Mouse (Mus musculus): ENCODE data around the gene Trp53i13.

Trp53i13 gene

DNA sequence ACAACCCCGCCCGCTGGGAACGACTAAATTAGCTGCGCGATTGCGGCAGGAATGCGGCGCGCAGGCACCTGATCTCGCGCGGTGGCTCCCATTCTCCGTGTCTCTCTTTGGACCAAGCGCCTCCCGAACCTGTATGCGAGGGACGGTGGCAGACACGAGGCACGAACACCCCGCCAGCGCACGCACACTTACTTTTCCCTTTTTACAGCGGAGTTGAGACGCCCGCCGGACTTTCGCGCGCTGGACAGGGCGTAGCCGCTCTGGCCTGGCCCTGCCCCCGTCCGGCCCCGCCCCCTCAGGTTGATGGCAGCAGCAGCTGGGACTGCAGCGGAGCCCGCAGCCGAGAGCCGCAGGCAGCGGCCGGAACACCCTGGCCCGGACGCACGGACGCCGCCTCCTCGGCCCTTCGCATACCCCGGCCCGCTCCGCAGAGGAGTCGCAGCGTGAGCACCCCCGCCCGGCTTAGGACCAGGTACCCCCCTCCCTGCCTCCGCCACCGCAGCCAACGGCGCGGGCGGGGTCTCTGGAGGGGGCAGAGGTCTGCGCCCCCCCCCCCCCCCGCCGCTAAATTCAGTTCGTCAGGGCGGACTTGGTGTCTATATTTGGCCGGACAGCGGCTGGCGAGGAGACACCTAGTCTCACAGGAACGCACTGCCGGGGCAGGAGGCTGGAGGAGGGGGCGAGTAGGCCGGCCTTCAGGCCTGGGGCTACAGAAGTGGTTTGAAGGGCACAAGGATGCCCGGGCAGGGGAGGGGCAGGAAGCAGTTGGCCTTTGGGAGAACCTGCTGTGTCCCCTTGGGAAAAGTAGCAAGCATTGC is 53.3 kb downstream of the Trp53i13 start, which contains the start of gene Coro6:
Gene Coro6, plus strand, starts transcription at position 129 of the 818 bp plus-strand sequence.
- peak; percentile 80 for DNase-seq (ENCODE audit: low spot score)

DNA sequence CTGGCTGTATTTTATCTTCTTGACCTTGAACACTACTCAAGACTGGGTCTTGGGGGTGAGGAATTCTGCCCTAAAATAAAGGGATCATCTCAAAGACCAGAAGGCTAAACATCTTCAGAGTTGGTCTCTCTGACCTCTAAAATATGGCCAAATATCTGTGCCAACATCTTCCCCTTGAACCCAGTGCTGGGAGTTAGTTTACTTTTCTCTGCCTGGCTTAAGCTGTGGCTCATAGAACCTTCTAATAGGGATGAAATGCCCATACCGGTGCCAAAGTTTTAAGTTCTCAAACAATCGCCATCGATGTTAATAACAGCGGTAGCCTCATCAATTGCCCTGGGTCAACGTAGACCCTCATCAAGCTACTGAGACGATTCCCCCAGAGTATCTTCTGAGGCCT is 53.9 kb downstream of the Trp53i13 start:
- no peak for DNase-seq (ENCODE audit: low spot score)
